Mouse (Mus musculus): Measurements from ENCODE around the gene Dhrs3.
A peak's percentile ranks its signal among the peaks of the same experiment; 100 is the strongest.

The Dhrs3 gene

GRCm38 (mm10) chr4:144892133-144892936, at the start of gene Dhrs3:
Gene Dhrs3, plus strand, starts transcription at chr4:144892827.
- peak; percentile 94 for DNase-seq

GRCm38 (mm10) chr4:144861756-144862505, 30.7 kb upstream of the Dhrs3 start:
- no peak for DNase-seq

GRCm38 (mm10) chr4:144867926-144868325, 24.7 kb upstream of the Dhrs3 start:
- no peak for DNase-seq

GRCm38 (mm10) chr4:144868584-144868983, 24.0 kb upstream of the Dhrs3 start:
- no peak for DNase-seq

- no peak for DNase-seq
Measured at GRCm38 (mm10) chr4:144872905-144873304, 19.7 kb upstream of the Dhrs3 start.

- no peak for DNase-seq
Measured at GRCm38 (mm10) chr4:144875576-144876093, 17.0 kb upstream of the Dhrs3 start.

DNA sequence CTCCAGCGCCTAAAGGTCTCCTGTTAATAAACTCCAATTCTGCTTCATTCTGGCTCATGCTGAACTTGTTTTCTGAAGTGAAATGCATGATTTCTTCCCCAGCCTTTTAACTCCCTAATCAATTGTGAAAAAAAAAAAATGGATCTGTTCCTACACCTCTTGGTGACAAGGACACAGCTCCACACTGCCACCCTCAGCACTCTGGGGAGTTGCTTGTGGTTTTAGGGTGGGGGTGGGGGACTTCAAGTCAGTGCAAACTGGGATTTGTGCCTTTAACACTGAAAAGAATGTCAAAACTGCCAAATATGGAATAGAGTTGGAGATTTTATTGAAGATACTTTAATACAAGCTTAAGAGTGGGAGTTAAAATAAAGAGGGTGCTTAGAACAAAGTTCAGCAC, 13.1 kb upstream of the Dhrs3 start:
- no peak for DNase-seq

- no peak for DNase-seq
Measured at GRCm38 (mm10) chr4:144881376-144881775, 11.3 kb upstream of the Dhrs3 start.

DNA sequence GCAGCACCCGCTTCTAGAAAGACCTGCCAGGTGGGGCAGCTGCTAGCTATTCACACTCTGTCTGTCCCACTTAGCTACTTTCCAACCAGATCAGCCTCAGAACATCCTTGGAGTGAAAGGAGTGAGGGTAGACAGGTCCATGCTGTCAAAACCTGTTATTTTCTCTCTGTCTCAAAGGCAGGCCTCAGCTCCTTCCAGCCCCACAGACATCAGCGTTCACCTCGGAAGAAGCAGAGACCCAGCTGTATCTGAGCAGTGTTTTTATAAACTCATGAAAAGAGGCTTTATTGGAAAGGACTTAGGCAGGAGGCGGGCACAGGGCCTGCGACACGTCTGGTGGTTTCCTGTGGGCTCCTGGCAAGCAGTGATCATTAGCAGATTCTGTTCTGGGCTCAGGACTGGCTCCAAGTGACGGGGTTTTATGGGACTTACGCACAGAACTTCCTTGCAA, 9.7 kb upstream of the Dhrs3 start:
- no peak for DNase-seq

DNA sequence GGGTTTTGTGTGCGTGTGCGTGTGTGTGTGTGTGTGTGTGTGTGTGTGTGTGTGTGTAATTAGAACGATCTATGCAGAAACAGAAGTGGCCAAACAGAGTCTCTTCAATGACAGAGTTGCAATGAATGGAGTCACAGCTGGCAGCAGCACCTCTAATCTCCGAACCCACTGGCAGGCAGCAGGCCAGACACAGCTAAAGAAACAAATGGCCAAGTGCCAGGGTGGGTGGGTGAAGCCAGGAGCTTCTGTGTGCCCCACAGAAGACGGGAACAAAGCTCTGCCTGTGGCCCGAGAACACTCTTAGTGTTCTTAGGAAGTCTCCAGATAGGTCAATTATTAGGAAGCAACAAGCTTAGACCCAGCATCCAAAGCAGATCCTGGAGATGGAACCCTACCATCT, 6.2 kb upstream of the Dhrs3 start:
- DNase-seq, result no peak

DNA sequence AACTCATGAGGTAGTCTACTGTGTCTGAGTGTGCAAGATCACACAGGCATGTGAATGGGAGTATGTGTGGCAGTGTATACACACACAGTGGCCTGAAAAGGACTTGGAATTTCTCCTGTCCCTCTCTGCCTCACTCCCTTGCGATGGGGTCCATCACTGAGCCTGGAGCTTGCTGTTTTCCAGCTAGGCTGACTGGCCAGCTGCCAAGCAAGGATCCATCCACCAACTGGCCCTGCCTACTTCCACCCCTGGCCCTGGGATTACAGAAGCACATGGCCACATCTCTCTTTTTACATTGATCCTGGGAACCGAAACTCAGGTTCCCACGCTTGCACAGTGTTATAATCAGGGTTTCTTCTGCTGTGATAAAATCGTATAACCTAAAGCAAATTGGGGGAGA, 3.9 kb upstream of the Dhrs3 start:
- no peak for DNase-seq

DNA sequence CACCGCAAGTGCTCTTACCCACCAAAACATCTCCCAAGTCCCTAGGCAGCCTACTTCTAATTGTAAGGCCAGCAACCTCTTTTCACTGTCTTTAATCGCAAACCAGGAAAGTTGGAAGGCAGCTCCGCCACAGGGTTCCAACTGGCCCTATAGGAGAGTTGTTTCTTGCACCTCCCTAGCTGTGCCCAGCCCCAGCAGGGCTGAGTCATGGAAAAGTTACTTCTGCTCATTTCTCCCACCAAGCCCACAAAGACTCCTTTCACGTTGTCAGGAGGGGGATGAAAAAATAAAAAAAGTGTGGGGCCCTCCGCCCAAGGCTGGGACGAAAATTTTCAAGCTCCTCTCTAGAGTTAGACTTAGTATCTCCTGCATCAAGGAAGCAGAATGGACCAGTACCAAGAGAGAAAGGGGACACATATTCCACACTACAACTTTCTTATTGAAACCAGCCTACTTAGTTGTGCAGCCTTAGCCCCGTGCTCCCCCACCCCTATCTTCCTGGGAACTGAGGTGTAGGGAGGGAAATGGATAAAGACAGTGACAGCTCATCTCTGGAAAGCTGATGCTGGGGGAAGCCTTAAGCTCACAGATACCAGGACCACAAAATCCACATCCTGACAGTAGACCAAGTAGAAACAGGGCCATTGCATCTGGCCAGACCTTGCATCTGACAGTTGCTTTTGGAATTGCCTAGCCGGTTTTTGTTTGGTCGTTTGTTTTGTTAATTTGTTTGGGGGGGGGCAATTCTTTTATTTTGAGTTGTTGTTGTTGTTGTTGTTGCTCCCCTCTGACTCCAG, 2.9 kb upstream of the Dhrs3 start:
- DNase-seq, result no peak

DNA sequence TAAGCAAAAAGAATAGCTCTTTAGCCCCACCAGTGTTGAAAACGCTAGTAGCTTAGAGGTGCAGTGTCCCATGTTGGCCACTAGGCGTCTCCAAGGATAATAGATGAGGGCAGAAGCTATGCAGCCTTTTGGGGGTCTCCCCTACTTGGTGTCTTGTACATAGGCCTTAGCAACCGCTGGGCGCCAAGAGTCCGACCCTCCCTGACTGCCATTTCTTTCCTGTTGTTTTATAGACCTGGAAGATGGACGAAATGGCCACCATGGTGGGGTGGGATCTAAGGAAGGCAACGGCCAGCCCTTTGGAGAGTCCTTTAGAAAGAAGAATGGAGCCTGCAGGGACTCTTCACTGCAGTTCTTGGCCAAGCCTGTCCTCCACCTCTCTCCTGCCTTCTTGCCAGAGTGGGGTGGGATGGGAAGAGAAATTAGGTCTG, 1.9 kb upstream of the Dhrs3 start:
- peak; percentile 74 for DNase-seq

DNA sequence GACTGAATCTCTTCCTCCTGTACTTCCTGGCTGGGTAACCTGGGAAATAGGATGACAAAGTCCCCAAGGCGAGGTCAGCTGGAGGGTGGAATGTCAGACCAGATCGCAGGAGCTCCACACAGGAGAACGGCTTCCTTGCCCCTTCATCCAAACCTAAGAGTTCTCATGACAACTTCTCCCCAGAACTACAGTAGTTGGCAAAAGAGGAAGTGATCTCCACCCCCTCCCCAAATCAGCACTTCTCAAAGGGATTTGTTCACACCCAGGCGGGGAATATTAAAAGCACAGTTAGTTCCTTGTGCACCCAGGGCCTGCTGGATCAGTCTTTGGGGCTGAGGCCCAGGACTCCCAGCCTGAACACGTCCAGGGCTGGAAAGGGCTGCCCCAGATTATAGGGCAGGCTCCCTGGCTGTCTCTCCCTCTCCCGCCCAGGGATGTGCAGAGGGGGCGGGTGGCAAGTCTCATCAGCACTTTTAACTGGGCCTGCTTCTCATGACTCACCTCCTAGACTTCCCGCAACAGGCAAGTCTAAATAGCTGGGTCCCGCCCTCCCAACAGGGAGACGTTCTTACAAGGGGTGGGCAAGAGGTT, 1.4 kb upstream of the Dhrs3 start:
- peak; percentile 59 for DNase-seq

DNA sequence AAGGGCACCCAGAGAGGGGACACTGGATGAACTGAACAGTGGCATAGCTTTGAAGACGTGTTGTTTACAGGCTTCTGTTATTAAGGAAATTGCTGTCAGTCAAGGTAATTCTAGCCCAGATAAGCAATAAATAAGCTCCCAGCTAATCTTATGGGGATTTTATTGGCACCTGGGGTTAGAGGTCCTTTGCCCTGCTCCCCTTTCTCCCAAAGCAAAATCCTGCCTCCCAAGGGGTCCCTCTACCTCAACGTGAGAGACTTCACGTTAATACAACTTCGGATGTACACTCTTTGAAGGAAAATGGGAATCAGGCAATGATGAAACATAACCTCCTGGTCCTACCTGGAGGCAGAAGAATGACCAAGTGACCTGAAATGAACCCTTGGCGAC, 889 bp upstream of the Dhrs3 start:
- DNase-seq, result no peak

GRCm38 (mm10) chr4:144892937-144893272, 278 bp downstream of the Dhrs3 start:
- DNase-seq, result no peak

DNA sequence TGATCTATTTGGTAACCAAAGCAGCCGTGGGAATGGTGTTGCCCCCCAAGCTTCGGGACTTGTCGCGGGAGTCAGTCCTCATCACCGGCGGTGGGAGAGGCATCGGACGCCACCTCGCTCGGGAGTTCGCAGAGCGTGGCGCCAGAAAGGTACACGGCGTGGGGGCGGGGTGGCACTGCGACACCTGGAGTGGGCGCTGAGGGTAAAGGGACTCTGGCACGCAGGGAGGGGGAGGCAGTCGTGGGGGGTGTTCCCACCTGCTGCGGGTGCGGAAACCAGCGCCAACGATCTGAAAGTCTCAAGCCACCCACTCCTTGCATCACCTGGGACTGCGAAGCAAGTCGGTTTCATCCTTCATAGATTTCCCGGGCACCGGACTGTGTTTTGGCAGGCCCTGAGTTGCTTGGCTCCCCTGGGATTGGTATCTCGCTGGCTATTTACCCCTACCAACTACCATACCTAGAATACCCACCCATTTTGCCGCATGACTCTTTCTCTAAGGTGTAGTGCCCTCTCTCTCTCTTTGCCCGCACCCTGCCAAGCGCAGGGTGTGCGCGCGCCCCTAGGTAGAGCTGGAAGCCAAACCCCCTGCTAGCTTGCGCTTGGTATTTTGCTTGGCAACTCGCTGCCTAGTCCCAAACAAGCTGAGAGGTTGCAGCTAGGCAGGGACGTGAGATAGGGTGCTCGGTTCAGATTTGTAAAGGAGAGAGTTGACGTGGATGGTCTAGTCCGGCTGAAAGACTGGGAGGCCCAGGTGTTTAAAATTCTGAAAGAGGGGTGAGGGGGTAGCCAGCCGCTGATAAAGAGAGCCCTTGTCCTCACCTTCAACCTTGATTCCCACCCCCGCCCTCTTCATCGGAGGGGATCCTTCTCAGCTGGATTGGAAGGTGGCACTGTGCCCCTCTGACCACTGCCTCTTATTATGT, 1.2 kb downstream of the Dhrs3 start:
- peak; percentile 81 for DNase-seq

DNA sequence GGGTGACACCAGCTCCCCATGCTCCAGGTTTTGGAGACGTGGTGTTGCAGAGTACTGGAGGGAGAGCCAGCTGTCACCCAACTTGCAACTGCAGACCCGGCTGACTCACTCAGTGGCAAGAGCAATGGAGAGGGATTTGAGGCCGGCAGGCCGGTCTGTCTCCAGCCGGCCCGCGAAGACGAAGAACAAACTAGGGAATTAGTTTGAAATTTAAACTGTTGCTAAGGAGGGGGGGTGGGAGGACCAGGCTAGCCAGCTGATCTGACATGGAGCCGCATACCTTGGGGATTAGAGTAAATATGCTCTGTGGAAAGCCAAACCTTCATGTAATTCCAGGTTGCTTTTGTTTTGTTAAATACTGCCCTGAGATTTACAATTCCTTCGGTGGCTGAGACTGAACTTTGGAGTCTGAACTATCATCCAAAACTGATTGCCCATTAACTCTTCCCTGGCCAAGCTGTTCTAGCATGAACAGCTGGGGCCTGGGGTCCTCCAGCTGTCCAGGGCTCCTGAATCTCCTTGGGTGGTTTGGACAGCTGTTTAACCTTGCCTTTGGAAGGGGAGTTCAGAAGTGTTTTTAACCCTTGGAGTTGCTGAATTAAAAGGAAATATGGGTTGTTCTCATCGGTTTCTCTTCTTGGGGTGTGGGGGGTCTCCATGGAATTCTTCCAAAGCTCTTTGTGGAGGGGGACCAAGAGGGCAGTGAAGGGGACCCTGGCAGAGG, 2.0 kb downstream of the Dhrs3 start:
- peak; percentile 65 for DNase-seq

DNA sequence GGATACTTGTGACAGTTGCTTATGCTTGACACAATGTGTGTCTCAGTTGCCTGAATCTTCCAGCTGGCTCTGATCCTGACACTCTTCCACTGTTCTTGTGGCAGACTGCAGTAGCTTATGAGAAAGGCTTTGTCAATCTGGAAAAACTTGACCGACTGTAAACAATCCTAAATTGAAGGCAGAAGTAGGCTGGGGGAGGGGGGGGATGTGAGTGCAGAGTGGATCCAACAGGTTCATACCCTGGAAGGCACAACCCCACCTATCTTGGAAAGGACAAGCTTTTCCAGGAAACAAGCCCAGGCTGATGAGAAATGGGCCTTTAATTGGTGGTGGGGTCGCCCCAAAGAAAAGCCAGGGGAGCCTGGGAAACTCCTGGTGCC, 2.6 kb downstream of the Dhrs3 start:
- peak; percentile 65 for DNase-seq

DNA sequence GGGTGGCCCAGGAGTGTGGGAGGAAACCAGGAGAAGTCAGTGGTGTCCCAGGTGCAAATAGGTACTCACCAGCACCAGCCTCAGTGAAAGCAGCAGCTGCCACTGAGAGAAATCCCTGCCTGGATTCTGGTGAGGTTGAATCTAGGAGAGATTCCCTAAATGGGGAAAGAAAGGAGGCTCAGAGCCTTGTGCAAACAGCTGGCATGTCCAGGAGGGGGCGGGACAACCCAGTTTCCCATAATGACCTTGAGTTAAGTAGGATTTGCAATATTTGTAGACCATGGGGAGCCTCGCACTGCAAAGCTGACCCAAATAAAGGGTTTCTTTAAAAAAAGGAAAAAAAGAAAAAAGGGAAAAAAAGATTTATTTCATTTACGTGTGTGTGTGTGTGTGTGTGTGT, 3.7 kb downstream of the Dhrs3 start:
- DNase-seq, result peak; percentile 85

Measured in kidney, postnatal 10 days (tissue).